Mouse (Mus musculus) hindbrain, embryonic 14.5 days (tissue): ENCODE data around the gene Ldhd. TPM values are rescaled to one million over a fixed set of nuclear protein-coding genes. Genes with fewer than 3 reads are reported as not detected.

Experiments
- ATAC-seq: fragments of 200-750 bp; cut with Nextera tagmentation; 2 replicates; pipeline ENCODE4 v1.8.0; 2017; ENCODE audit warnings: moderate number of reproducible peaks, mild to moderate bottlenecking, moderate TSS enrichment, moderate library complexity; ENCODE audit not compliant: low FRiP score
- DNase-seq: peaks from one replicate; pipeline ENCODE4 v3.0.0-alpha.2; 2015; ENCODE audit warnings: low spot score
- H3K27ac ChIP-seq: fragments of 300-500 bp; sonication (generic); 2 replicates; pipeline ENCODE4 v1.5.1; 2014; ENCODE audit warnings: mild to moderate bottlenecking, moderate library complexity
- H3K27me3 ChIP-seq: fragments of 300-500 bp; sonication (generic); 2 replicates; pipeline ENCODE4 v1.6.1; 2014; ENCODE audit warnings: mild to moderate bottlenecking, low read length, mixed read lengths; ENCODE audit not compliant: control insufficient read depth, insufficient read depth
- H3K36me3 ChIP-seq: fragments of 300-500 bp; sonication (generic); replicated peaks from 2 replicates; pipeline ENCODE4 v1.6.1; 2014; ENCODE audit not compliant: control insufficient read depth, insufficient read depth
- H3K4me1 ChIP-seq: fragments of 300-500 bp; sonication (generic); replicated peaks from 2 replicates; pipeline ENCODE4 v1.6.1; 2014; ENCODE audit warnings: antibody characterized with exemption, low read length, mixed read lengths; ENCODE audit not compliant: control insufficient read depth, insufficient read depth
- H3K4me2 ChIP-seq: fragments of 300-500 bp; sonication (generic); replicated peaks from 2 replicates; pipeline ENCODE4 v1.6.1; 2014; ENCODE audit warnings: mild to moderate bottlenecking, moderate library complexity
- H3K4me3 ChIP-seq: fragments of 300-500 bp; sonication (generic); replicated peaks from 2 replicates; pipeline ENCODE4 v1.5.1; 2014; ENCODE audit warnings: mild to moderate bottlenecking, low read length
- H3K9ac ChIP-seq: fragments of 300-500 bp; sonication (generic); 2 replicates; pipeline ENCODE4 v1.6.1; 2014
- H3K9me3 ChIP-seq: fragments of 300-500 bp; sonication (generic); 2 replicates; pipeline ENCODE4 v1.6.1; 2016; ENCODE audit warnings: low read length; ENCODE audit not compliant: control insufficient read depth
- WGBS: fragments of 180-500 bp; shearing (Covaris S2); extraction: QIAGEN DNeasy Blood & Tissue Kit; methylation state at CpG from one replicate; pipeline ENCODE4 v1.1.7; 2014; 5-methylcytosine and 5-hydroxymethylcytosine counted together
- polyA plus RNA-seq: library from polyadenylated mRNA; unstranded; fragments of >200 nt; fragmentation: Nextera tagmentation; extraction: Ambion mirVana; gene quantifications from 2 replicates; pipeline ENCODE4 v1.2.1, GENCODE M21; 2014

The Ldhd gene
- polyA plus RNA-seq: 0.56 and 0.60 TPM in 2 replicates

- Histone ChIP-seq H3K4me1 (0 out of 2 replicates have a peak, but pooled peaks cover 4% of the 10 kb centered on the region), H3K9me3 (no peaks in the 10 kb centered on the region), H3K27ac (no peak within 1 kb of the TSS), H3K4me3 (peak within 1 kb of the TSS; percentile 25; the same call in 1 of the 2 replicates), H3K36me3 (0 out of 2 replicates have a peak, but pooled peaks cover 6% of the 10 kb centered on the region), H3K9ac (peak within 1 kb of the TSS; percentile 44; the same call in 1 of the 2 replicates), H3K4me2 (peak within 1 kb of the TSS; percentile 43), H3K27me3 (no peaks in the 10 kb centered on the region)
- DNase-seq (no peak), ATAC-seq (no peak)
- 31% methylated on average over 13 of the region's 13 CpGs for WGBS
Observed at GRCm38 (mm10) chr8:111630105-111630521, at the start of gene Ldhd. TSS of gene Ldhd (minus strand) at chr8:111630374.

- no peak overlapping the region for H3K27ac ChIP-seq
- DNase-seq (no peak), ATAC-seq (no peak)
- H3K4me2 ChIP-seq: no peak overlapping the region
- no peaks in the 10 kb centered on the region for H3K27me3 ChIP-seq
- H3K9me3 ChIP-seq: peaks cover 6% of the 10 kb centered on the region; the same call in 1 of the 2 replicates
- 91% methylated on average over 7 of the region's 7 CpGs for WGBS
- no peak overlapping the region for H3K9ac ChIP-seq
- H3K4me1 ChIP-seq: no peaks in the 10 kb centered on the region
- no peak overlapping the region for H3K4me3 ChIP-seq
- no peaks in the 10 kb centered on the region for H3K36me3 ChIP-seq
Observed at GRCm38 (mm10) chr8:111678848-111679247, 48.7 kb upstream of the Ldhd start.

DNA sequence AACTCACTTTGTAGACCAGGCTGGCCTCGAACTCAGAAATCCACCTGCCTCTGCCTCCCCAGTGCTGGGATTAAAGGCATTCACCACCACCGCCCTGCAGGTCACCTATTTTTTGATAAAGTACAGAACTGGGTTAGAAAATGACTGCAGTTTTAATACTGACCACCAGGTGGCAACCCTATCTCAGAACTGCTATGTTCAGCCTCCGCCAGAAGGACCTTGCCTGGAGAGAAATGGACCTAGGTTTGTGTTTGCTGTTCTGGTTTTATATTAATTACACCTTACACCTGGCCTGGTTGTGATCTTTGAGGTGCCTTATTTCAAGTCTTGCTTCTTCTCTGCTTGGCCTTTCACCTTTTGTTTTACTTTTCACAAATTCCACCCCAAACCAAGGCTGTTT, 47.9 kb upstream of the Ldhd start:
- Histone ChIP-seq H3K9me3 (peaks cover 6% of the 10 kb centered on the region; the same call in 1 of the 2 replicates), H3K4me3 (no peak overlapping the region), H3K4me1 (no peaks in the 10 kb centered on the region), H3K27me3 (no peaks in the 10 kb centered on the region), H3K36me3 (no peaks in the 10 kb centered on the region), H3K27ac (no peak overlapping the region), H3K9ac (no peak overlapping the region), H3K4me2 (no peak overlapping the region)
- ATAC-seq (no peak), DNase-seq (peak; percentile 85)
- 37% methylated on average over 3 of the region's 3 CpGs for WGBS

DNA sequence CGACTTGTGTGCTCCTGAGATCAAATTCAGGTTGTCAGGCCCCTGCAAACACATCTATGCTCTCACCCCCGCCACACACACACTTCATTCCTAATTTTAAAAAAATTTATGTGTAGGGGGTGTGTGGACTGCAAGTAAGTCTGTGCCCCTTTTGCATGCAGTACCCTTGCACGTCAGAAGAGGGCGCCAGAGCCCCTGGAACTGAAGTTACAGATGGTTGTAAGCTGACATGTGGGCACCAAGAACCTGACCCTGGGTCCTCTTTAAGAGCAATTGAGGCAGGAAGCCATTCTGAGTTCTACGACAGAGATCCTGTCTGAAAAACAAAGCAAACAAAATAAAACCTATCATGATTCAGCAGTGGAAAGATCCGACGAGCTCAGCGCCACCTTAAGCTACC, 46.1 kb upstream of the Ldhd start:
- Histone ChIP-seq H3K36me3 (peaks cover 7% of the 10 kb centered on the region), H3K4me2 (no peak overlapping the region), H3K4me3 (no peak overlapping the region), H3K27ac (no peak overlapping the region), H3K27me3 (no peaks in the 10 kb centered on the region), H3K4me1 (no peaks in the 10 kb centered on the region), H3K9ac (no peak overlapping the region), H3K9me3 (peaks cover 6% of the 10 kb centered on the region; the same call in 1 of the 2 replicates)
- no peak for DNase-seq
- no peak for ATAC-seq
- 82% methylated on average over 8 of the region's 8 CpGs for WGBS

DNA sequence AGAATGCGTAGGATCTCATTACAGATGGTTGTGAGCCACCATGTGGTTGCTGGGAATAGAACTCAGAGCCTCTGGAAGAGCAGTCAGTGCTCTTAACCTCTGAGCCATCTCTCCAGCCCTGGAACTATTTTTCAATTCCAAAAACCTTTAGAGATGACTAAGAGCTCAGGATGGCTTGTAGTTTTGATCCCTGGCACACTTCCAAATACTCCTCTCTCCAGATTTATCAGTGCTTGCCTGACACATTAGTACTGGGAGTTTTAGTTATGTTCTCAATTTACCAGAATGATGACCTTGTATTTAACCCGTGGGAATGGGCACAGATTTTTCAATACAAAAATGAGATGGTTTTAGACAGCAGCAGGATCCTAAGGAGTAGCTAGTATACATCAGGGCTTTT, 36.6 kb upstream of the Ldhd start:
- Histone ChIP-seq H3K4me2 (no peak overlapping the region), H3K9ac (no peak overlapping the region), H3K9me3 (no peaks in the 10 kb centered on the region), H3K27ac (no peak overlapping the region), H3K4me3 (no peak overlapping the region), H3K27me3 (no peaks in the 10 kb centered on the region), H3K4me1 (no peaks in the 10 kb centered on the region), H3K36me3 (peaks cover 44% of the 10 kb centered on the region)
- no peak for ATAC-seq
- DNase-seq: no peak
- 93% methylated on average over 2 of the region's 2 CpGs for WGBS

- Histone ChIP-seq H3K4me1 (no peaks in the 10 kb centered on the region), H3K27me3 (no peaks in the 10 kb centered on the region), H3K36me3 (peaks cover 23% of the 10 kb centered on the region), H3K4me2 (no peak overlapping the region), H3K9me3 (no peaks in the 10 kb centered on the region), H3K4me3 (no peak overlapping the region), H3K9ac (no peak overlapping the region), H3K27ac (no peak overlapping the region)
- DNase-seq (peak; percentile 58), ATAC-seq (no peak)
- 91% methylated on average over 3 of the region's 3 CpGs for WGBS
Observed at GRCm38 (mm10) chr8:111662473-111662872, 32.3 kb upstream of the Ldhd start.

DNA sequence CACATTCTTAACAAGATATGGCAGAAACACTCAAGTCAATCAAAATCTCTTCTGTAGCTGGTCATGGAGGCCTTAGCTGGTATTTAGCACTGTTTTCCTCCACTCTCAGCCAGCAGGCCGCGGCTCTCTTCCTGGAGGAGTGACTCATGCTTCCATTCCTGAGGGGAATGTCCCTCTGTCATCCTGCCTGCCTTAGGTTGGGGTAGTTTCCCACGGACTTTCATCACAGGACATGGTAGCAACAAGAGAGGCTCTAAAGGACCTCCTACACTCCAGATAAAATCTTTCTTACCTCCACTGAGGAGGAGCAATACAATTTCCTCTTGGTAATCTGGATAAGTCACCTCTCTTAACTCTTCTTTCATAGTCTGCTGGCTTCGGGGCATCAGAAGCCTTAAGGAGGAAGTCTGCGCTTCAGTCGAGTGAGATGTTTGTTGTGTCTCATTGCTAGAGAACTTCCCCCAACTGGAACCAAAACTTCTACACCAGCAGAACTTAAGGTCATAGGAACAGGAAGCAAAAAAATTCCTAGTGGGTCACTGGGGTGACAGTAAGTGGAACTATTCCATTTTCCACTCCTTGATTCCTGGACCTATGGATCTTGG, 28.7 kb upstream of the Ldhd start:
- Histone ChIP-seq H3K4me2 (no peak overlapping the region), H3K36me3 (peaks cover 17% of the 10 kb centered on the region), H3K9me3 (no peaks in the 10 kb centered on the region), H3K4me1 (no peaks in the 10 kb centered on the region), H3K27ac (peak overlapping the region; percentile 46; the same call in 1 of the 2 replicates), H3K4me3 (no peak overlapping the region), H3K27me3 (no peaks in the 10 kb centered on the region), H3K9ac (no peak overlapping the region)
- WGBS: 87% methylated on average over 6 of the region's 6 CpGs
- DNase-seq: no peak
- ATAC-seq: no peak

DNA sequence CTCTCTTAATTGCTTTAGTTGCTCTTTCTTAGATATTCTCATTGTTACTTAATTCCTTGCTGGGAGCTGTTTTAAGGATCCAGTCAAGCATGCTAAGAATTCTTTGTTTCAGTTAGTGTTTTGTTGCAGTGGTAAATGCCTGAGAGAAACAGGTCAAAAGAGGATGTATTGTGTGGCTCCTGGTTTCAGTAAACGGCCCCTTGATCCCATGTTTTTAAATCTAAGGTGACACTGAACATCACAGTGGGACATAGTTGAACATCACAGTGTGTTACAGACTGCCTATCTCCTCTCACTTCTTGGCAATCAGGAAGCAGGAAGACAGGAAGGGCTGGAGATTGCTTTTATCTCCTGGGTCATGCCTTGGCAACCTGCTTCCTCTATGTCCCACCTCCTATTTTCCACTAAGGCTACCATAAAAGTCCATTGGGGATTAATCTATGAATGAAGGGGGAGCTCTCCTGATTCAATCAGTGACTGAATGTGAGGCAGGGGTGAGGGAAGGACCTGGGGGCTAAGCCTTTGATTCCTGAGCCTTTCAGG, 27.2 kb upstream of the Ldhd start:
- H3K9me3 ChIP-seq: no peaks in the 10 kb centered on the region
- no peak overlapping the region for H3K4me2 ChIP-seq
- H3K27ac ChIP-seq: 0 out of 2 replicates have a peak overlapping the region, but pooled peaks have one; percentile 14
- DNase-seq (no peak), ATAC-seq (no peak)
- no peak overlapping the region for H3K4me3 ChIP-seq
- H3K36me3 ChIP-seq: peaks cover 17% of the 10 kb centered on the region
- 17% methylated on average over 1 of the region's 1 CpGs for WGBS
- no peak overlapping the region for H3K9ac ChIP-seq
- no peaks in the 10 kb centered on the region for H3K27me3 ChIP-seq
- H3K4me1 ChIP-seq: no peaks in the 10 kb centered on the region

DNA sequence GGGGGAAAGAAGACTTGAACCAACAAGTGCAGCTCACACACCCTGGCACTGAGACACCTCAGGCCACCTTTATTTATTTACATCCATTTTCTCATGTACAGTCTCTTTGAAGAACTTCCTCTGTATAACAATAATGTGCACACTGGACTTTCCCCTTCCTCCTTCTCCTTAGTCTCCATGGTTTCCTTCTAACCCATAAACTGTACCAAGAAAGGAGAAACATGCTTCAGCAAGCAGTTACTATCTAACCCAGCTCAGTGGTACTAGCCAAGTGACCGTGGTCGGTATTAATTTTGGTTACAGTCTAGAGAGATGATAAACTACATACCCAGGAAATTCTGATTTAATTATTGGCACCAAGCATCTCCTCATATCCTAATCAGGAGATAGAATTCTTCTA, 23.4 kb upstream of the Ldhd start:
- Histone ChIP-seq H3K4me1 (no peaks in the 10 kb centered on the region), H3K27ac (no peak overlapping the region), H3K4me3 (no peak overlapping the region), H3K4me2 (no peak overlapping the region), H3K36me3 (no peaks in the 10 kb centered on the region), H3K27me3 (no peaks in the 10 kb centered on the region), H3K9ac (no peak overlapping the region), H3K9me3 (no peaks in the 10 kb centered on the region)
- no peak for ATAC-seq
- 88% methylated on average over 2 of the region's 2 CpGs for WGBS
- DNase-seq: no peak
